Mouse (Mus musculus) kidney, postnatal 14 days (tissue): Measurements from ENCODE around the gene Gast.
A peak's percentile ranks its signal among the peaks of the same experiment; 100 is the strongest.
"Not testable (repeated sequence)": the region's sequence is repeated elsewhere in the genome, so short reads cannot be mapped to it uniquely, and the experiment has no call there.

Experiments used
- DNase-seq: peaks from one replicate; pipeline ENCODE4 v3.0.0; 2022; ENCODE audit warnings: mixed read lengths

Gast gene

DNA sequence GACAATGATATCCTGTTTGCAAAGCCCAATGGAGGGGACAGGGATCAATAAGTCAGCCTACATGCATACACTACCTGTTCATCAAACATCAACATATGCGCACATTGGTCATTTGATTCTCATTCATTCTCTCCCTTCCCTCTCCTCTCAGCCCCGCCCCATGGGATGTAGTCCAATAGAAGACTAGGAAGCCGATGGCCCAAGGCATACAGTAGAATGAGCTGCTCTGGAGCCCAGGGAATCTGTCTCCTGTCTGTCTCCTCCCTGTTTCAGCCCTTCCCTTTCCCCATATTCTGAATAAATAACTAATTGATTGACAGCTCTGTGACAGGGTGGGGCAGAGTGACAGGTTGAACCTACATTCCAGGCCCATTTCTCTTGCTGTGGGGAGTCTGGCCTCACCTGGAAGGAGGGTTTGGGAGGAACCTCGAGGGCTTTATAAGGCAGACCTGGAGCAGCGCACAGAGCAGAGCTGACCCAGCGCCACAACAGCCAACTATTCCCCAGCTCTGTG lies at the start of gene Gast:
Gene Gast (plus strand): TSS at position 464 of the 514 bp plus-strand sequence.
- no peak for DNase-seq

DNA sequence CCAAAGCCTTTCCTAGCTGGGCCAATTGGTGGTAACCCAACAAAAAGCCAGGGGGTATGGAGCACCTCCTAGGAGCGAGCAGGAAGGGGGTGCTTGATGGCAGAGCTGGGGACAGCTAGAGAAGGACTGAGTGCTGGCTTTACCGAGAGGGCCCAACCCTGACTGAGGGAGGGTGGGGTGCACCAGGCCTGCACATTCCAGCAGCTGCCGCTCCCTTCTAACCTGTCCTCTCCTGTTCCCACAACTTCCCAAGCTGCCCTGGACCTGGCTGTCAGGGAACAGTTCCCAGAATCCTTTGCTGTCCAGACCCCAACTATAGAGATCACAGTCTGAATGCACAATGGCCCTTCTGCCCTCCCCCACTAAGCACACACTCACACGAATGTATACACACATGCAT lies 49.2 kb upstream of the Gast start:
- DNase-seq = no peak

DNA sequence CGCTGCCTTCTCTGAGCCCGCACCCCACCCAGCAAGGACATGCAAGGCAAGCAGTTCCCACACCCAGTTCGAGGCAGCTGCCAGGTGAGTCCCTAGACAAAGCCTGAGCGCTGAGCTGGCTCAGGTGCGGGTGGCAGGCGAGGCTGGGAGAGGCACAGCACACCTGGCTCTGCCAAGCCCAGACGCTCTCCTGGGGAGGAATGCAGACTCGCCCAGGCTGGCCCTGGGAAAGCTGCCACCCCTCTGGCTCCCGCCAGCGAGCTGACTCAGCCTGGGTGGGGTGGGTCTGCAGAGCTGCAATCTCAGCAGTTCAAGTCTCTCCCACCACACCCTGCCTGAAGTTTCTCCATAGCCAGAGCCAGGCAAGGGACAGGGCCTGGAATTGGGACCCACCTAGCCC lies 47.2 kb upstream of the Gast start:
- DNase-seq = peak; percentile 30

DNA sequence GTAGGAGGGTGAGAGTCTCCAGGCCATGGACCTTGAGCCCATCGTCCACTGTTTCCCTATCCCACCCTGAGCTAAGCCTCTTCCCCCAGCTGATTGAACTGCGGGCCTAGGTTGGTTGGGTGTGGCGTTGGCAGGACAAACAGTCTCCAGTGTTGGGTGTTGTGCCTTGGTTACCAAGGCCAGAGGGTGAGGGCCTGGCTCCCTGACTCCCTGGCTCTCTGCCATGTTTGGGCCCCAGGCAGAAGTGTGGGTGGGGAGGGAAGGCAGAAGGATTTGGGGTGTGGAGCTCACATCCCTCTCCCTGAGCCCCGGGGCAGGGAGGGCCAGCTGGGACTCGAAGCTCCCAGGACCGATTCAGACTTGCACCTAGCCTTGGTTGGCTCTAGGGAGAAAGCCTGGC lies 45.3 kb upstream of the Gast start:
- no peak for DNase-seq

DNA sequence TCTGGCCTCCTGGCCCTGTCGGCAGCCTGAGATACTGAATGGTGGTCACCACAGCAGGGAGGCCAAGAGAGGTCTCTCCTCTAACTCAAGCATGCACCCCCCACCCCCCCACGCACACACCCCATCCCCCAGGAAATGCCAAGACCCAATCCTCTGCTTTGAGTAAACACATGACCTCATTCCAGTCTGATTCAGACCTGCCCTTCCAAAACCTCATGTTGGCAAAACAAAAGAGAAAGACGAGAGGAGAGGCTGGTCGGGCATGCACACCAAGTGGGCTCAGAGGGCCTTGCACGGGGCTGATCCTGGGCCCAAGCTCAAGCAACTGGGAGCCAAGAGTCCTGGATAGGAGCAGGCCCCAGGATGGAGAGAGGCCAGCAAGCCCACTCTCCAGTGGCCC lies 44.0 kb upstream of the Gast start:
- DNase-seq = no peak

DNA sequence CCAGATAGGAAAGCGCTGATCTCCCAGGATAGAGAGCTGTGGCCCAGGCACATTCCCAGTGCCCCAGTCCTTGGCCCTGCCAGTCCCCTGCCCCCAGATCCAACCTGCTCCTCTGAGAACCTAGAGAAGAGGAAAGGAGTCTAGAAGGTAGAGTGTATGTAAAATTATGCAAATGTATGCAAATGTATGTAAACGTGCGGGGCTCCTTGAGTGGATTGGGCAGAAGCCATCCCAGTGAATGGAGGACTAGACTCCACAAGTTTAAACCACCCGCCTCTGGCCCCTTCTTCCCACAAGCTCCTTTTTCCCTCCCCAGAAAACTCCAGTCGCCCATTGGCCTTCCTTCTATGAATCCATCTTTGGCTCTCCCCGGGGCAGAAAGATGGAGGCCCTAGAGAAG lies 41.3 kb upstream of the Gast start:
- DNase-seq = no peak

DNA sequence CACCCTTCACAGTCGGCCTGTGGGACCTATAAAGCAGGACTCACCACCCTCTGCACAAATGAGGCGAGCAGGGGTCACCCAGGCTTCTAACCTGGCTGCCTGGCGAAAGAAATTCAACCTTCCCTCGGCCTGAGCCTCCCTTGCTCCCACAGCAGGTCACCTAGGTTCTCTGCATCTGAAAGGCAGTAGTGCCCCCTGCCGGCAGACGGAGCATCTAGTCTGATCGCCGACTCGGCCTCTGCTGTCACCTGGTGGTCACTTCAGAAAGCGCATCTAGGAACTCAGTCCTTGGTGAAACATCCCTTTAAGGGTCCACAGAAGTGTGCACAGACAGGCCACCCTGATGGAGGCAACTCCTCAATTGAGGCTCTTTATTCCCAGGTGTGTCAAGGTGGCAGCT lies 38.9 kb upstream of the Gast start:
- peak; percentile 82 for DNase-seq

DNA sequence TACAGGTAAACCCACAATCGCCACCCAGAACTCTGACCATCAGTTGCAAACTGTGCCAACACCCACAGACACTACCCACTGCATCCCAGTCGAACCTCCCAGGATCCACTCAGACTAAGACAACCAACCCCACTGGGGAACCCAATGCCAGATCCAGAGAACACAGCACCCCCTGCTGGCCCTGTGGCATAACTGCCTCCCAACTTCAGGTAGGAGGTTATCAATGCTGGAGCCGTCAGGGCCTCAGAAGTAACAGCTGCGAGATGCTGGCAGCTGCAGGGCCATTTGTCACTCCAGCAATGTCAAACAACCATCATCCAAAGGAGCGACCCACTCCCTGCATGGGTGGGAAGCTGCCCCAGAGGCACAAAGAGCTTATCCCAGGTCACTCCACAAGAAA lies 36.4 kb upstream of the Gast start:
- no peak for DNase-seq

DNA sequence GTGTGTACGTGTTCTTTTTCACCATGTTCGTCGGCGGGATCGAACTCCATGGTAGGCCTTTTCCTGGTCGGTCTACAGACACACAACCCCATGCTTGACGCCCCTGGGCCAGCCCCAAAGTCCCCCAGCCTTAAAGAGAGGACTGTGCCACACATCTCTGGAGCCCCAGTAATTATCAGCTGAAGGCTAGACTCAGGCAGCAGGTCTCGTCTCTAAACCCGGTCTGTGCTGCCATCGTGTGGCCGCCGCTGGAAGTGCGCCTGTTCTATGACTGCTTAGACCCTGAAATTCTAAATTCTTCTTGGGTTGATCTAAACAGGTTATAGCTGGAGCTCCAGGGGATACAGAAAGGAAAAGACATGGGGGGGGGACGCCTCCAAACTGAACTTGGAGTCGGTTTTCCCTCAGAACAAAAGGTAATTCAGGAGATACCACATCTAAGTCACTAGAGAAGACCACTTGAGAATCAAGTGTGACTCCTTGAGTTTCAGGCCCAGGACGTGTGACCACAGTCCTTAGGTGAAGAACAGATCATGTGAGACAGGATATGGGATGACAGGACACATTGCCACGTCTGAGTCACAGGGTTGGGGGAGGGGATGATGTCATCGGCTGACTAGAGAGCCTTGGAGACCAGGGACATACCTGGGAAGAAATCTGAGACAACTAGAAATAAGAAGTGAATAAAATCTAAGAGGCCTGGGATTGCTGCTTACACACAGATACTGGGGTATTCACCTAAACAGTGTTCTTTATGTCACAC lies 35.8 kb upstream of the Gast start:
- DNase-seq = peak; percentile 86

DNA sequence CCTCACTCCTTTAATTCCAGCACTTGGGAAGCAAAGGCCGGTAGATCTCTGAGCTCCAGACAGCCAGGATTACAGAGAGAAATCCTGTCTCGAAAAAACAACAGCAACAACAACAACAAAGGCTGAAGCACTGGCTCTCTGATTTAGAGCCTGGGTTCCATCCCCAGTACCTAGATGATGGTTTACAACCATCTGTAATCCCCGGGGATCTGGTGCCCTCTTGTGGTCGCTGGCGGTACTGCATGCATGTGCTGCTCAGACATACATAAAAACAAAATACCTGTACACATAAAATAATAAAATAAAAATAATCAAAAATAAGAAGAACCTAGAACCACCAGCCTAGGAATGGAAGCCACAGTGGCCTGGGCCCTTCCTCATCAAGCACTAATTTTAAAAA lies 33.9 kb upstream of the Gast start:
- DNase-seq = peak; percentile 51

DNA sequence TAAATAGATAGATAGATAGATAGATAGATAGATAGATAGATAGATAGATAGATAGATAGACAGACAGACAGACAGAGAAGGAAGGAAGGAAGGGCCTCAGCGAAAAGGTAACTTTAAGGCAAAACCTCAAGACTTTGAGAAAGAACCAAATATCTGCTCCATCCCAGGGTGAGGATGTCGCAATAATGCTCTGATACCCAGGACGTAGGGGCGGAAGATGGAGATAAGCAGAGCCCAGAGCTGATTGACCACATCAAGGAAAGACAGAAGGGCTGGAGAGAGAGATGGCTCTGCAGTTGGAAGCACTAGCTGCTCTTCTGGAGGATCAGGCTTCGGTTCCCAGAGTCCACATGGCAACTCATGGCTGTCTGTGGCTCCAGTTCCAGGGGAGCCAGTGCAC lies 32.9 kb upstream of the Gast start:
- DNase-seq = no peak

DNA sequence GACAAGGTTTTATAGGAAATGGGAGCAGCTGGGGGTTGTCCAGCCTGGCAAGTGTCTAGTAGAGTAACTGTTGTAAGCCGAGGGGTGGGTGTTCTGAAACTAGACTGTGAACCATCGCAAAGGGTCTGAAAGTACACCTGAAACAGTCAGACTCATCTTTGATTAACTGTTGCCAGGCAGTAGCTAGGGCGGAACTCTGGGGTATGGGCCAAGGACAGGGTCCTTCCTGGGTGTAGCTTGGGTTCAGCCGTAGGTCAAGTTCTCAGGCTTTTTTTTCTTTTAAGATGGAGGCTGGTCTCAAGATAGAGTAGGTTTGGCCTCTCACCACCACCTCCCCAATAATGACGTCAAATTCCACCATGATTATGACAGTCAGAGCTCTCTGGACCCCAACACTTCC lies 26.3 kb upstream of the Gast start:
- no peak for DNase-seq

DNA sequence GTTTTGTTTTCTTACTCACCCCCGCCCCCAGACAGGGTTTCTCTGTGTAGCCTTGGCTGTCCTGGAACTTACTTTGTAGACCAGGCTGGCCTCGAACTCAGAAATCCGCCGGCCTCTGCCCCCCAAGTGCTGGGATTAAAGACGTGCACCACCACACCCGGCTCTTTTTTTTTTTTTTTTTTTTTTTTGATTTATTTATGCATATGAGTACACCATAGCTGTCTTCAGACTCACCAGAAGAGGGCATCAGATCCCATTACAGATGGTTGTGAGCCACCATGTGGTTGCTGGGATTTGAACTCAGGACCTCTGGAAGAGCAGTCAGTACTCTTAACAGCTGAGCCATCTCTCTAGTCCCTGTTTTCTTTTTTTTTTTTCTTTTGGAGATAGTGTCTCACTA lies 25.5 kb upstream of the Gast start:
- not testable (repeated sequence) for DNase-seq

DNA sequence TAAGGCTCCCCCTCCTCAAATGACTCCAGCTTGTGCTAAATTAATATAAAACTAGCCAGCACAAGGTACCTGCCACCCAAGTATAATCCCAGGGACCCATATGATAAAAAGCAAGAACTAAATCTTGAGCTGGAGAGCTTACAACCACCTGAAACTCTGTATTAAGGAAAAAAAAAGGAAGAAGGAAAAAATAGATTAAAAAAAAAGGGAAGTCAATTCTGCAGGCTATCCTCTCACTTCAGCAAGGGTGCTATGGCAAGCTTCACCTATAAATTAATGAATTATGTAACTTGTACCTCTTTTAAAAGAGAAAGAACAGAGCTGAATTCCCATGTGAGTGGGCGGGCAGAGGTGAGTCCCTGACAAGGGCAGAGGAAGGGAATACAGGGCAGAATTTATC lies 22.6 kb upstream of the Gast start:
- DNase-seq = no peak

DNA sequence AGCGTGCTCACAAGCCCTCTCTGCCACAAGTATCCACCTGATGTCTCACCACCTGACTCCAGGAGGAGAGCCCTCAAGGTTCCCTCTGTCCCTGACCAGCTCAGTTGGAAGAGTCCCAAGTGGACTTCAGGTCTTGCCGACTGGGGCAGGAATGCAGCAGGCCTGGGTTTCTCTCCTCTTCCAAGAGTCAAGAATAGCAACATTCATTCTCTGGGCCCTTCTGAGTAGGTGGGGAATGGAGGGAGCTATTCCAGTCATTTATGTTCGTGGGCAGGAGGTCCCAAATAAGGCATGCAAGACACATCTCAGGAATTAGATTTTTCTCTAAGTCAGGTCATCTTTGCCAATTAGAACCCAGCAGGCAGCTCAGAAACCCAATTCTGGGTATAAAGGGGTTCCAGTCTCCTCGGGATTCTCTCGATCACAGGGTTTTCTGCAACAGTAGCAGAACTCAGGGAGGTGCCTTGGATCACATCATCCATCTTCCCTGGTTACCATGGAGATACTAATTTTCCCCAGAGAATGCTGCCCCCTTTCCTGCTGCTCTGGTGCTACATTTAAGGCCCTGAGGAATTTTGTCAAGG lies 22.0 kb upstream of the Gast start:
- peak; percentile 80 for DNase-seq

DNA sequence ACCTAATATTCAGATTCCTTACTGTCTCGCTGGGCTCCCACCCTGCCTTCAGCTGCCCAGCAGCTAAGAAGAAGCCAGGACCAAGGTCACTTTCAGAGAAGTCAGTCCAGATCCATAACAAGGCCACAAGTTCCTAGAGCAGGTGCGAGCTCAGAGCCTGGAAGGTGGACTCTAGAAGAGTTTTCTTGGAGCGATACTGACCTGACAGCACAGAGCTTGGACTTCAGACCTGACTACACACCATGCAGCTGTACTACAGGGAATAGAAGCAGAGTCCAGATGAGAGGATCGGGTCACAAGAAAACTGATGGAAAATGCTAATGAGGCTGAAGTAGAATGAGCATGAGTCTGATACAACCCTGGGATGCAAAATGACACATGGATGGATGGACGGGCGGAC lies 20.8 kb upstream of the Gast start:
- DNase-seq = no peak

DNA sequence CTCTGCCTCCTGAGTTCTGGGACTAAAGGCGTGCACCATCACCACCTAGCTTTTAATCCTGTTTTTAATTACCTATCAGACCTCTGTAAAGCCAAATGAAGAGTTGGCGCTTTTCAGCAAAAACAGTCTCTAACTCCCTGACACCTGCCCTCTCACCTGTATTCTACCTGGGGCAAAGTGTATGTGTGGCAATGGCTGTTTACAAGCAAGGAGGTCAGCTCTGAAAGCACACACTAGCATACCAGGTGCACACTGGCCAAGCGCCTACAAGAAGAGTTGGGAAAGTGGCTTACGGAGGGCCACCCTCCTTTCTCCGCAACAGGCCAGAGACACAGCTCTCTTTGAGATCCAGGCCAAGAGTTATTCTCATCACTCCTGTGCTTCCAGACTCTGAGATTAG lies 18.8 kb upstream of the Gast start:
- no peak for DNase-seq

DNA sequence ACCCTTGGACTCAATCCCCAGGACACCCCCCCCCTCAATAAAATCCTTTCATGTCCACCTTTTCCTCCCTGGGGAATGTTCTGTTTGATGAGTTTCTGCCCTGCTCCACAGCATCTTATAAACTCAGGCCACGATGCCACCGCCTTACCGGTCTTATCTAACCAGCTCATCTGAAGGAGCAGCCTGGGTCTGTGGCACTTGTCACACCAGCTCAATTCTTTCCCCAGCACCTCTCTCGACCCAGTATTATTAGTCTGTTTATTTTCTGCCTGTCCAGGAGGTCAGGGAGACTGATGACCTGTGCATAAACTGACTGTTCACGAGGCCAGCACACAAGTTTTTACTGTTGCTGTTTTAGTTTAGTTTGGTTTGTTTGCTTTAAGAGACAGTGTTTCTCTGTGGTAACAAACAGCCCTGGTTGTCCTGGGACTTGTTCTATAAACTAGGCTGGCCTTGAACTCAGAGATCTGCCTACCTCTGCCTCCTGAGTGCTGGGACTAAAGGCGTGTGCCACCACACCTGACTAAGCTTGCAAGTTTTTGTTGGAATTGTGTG lies 16.3 kb upstream of the Gast start:
- DNase-seq = no peak

DNA sequence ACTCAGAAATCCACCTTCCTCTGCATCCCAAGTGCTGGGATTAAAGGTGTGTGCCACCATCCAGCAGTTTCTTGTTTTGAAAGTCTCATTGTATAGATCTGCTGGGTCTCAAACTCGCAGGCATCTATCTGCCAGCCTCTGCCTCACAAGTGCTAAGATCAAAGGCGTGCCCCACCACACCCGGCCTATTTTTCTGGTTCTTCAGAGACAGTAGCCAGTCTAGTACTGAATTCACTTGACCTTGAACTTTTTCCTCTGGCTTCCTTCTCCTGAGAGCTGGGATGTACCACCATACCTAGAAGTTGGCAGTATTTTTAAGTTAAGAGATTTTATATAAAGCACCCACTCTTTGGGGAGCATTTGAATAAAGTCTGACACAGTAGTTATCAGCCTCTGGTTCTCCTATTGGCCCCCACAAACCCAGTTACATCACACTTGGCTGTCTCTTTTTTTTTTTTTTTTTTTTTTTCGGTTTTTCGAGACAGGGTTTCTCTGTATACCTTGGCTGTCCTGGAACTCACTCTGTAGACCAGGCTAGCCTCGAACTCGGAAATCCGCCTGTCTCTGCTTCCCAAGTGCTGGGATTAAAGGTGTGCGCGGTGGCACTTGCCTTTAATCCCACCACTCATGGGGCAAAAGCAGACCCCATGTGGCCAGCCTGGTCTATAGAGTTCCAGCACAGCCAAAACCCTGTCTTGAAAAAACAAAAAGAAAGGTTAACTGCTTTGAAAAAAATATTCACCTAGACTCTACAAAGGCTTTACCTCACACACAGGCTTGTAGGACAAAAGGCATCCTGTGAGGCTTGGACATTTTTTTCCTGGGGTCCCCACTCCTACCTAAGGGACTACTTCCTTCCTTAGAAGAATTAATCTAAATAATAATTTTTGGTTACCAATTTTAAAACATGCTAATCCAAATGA lies 15.4 kb upstream of the Gast start:
- DNase-seq = peak; percentile 17

DNA sequence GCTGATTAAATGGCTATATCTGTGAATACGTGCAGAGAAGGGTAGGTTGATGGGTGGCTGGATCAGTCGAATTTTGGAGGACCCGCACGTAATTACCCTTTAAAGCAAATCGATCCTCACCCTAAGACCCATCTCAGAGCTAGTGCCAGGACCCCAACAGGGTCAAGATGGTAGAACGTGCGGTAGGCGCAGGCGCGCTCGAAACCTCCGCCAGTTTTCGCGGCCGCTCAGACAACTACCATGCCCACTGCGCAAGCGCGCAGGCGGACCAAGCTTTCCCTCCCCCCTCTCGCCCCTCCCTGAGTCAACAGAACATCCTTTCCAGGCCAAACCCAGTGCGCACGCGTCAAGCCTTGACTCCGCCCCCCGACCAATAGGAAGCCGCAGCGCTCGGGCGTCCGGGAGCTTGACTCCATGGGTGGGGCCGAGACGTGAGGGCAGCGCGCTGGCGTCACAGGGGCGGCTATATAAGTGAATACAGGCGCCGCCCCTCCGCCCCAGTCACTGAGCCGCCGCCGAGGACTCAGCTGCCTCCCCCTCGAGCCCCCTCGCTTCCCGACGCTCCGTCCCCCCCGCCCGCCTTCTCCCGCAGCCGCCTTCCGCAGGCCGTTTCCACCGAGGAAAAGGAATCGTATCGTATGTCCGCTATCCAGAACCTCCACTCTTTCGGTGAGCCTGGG lies 14.6 kb upstream of the Gast start, which contains the start of gene Eif1:
Gene Eif1 (plus strand): TSS at position 394 of the 680 bp plus-strand sequence.
- DNase-seq = peak; percentile 100

DNA sequence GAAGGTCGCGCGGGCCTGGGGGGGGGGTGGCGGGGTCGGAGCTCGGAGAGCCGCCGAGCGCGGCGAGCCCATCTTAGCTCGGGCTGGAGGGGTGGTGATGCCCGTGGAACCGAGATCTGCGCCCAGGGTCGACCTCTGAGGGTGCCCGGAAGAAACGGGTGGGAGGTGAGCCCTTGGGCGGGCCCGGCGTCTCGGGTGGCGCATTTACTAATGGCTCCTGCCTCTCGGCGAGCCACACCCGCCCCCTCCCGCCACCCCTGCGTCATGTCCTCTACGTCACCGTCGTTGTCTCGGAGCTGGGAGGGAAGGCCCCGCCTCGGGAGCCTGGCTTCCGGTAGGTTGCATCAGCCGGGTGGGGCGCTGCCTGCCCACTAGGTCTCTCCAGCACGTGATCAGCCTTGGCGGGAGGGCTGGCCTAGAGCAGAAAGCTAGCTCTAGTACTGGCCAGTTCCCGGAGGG lies 14.0 kb upstream of the Gast start:
- peak; percentile 97 for DNase-seq

DNA sequence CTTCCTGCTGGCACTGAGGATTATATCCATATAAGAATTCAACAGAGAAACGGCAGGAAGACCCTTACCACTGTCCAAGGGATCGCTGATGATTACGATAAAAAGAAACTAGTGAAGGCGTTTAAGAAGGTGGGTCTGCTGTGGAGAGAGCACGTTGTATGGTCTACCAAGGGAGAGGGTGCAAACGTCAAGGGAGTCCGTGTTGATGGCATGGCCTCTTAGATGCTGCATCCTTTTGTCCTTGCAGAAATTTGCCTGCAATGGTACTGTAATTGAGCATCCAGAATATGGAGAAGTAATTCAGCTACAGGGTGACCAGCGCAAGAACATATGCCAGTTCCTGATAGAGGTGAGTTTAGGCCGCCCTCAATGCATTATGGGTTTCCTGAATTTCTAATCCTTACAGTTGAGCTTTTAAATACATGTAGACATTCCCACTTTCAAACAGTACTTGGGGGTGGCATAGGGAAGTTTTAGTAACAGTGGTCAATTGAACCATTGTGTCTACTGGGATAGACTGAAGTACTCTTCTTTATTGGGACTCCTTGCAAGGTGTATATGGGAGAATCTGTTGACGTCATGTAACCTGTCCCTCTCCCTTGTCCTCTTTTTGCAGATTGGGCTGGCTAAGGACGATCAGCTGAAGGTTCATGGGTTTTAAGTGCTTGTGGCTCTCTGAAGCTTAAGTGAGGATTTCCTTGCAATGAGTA lies 13.4 kb upstream of the Gast start:
- not testable (repeated sequence) for DNase-seq
